Mouse (Mus musculus): ENCODE results near the gene Syce2.

- no peak for TF ChIP-seq GATA1 (IDR thresholded peaks at IDR 0.05; ENCODE audit: borderline replicate concordance, low read length)
- TF ChIP-seq FLI1 (IDR thresholded peaks at IDR 0.05; ENCODE audit: low read length): no peak
Measured at GRCm38 (mm10) chr8:84892993-84893708, 21.2 kb downstream of the Syce2 start.
